Mouse (Mus musculus): ENCODE results near the gene Hist1h4a. TPM values are rescaled to one million over a fixed set of nuclear protein-coding genes. Genes with fewer than 3 reads are reported as not detected.
"Not testable (repeated sequence)": the region's sequence is repeated elsewhere in the genome, so short reads cannot be mapped to it uniquely, and the experiment has no call there.

The Hist1h4a gene
- polyA plus RNA-seq, 1 experiment from 2014 or later = 1.1 TPM

GRCm38 (mm10) chr13:23746201-23747080 is 14.6 kb downstream of the Hist1h4a start, which contains the start of gene Hist1h2bb:
TSS of gene Hist1h2bb (plus strand) at chr13:23746734.
- Histone ChIP-seq H3K4me2 (ENCODE audit: low read length) (peak within 1 kb of the TSS; percentile 69), H3K4me3 (replicated peaks; ENCODE audit: low read depth, low read length) (peak within 1 kb of the TSS; percentile 31), H3K4me1 (ENCODE audit: control insufficient read depth, insufficient read depth, low read length) (peaks cover 11% of the 10 kb centered on the region), H3K9ac (replicated peaks; ENCODE audit: low read length) (peak within 1 kb of the TSS; percentile 39), H3K27ac (replicated peaks; ENCODE audit: low read depth, low read length) (peak within 1 kb of the TSS; percentile 88)
- H3K9me3 ChIP-seq (ENCODE audit: control insufficient read depth, low read length); H3K36me3 ChIP-seq (ENCODE audit: control insufficient read depth, insufficient read depth, low read length); H3K27me3 ChIP-seq (ENCODE audit: control insufficient read depth, insufficient read depth, low read length): not testable (repeated sequence)
- under 1% methylated on average over 38 of the region's 58 CpGs for WGBS
- ATAC-seq (ENCODE audit: low FRiP score, low TSS enrichment) (peak; percentile 92), DNase-seq (peak; percentile 89)

- H3K36me3 ChIP-seq (ENCODE audit: control insufficient read depth, insufficient read depth, low read length) = no peaks in the 10 kb centered on the region
- peak within 1 kb of the TSS; percentile 39; the same call in 1 of the 2 replicates for H3K9ac ChIP-seq (replicated peaks; ENCODE audit: low read length)
- ATAC-seq (ENCODE audit: low FRiP score, low TSS enrichment) = peak; percentile 79
- no peaks in the 10 kb centered on the region for H3K27me3 ChIP-seq (ENCODE audit: control insufficient read depth, insufficient read depth, low read length)
- H3K4me2 ChIP-seq (ENCODE audit: low read length) = peak within 1 kb of the TSS; percentile 69
- peak within 1 kb of the TSS; percentile 88 for H3K27ac ChIP-seq (replicated peaks; ENCODE audit: low read depth, low read length)
- DNase-seq = peak; percentile 95
- WGBS = under 1% methylated on average over 25 of the region's 28 CpGs
- H3K4me1 ChIP-seq (ENCODE audit: control insufficient read depth, insufficient read depth, low read length) = peaks cover 11% of the 10 kb centered on the region
- no peaks in the 10 kb centered on the region for H3K9me3 ChIP-seq (ENCODE audit: control insufficient read depth, low read length)
- peak within 1 kb of the TSS; percentile 31 for H3K4me3 ChIP-seq (replicated peaks; ENCODE audit: low read depth, low read length)
Observed at GRCm38 (mm10) chr13:23745381-23746161, 15.5 kb downstream of the Hist1h4a start, which contains the start of gene Hist1h3c. TSS of gene Hist1h3c (minus strand) at chr13:23745602.

GRCm38 (mm10) chr13:23744421-23745380 is 16.3 kb downstream of the Hist1h4a start:
- WGBS = under 1% methylated on average over 18 of the region's 36 CpGs
- ATAC-seq (ENCODE audit: low FRiP score, low TSS enrichment) = no peak
- Histone ChIP-seq H3K9me3 (ENCODE audit: control insufficient read depth, low read length) (no peaks in the 10 kb centered on the region), H3K27me3 (ENCODE audit: control insufficient read depth, insufficient read depth, low read length) (no peaks in the 10 kb centered on the region), H3K4me3 (replicated peaks; ENCODE audit: low read depth, low read length) (peak overlapping the region; percentile 20; the same call in 1 of the 2 replicates), H3K27ac (replicated peaks; ENCODE audit: low read depth, low read length) (no peak overlapping the region), H3K9ac (replicated peaks; ENCODE audit: low read length) (no peak overlapping the region), H3K4me1 (ENCODE audit: control insufficient read depth, insufficient read depth, low read length) (peaks cover 17% of the 10 kb centered on the region), H3K36me3 (ENCODE audit: control insufficient read depth, insufficient read depth, low read length) (no peaks in the 10 kb centered on the region), H3K4me2 (ENCODE audit: low read length) (peak overlapping the region; percentile 69)
- DNase-seq = no peak

DNA sequence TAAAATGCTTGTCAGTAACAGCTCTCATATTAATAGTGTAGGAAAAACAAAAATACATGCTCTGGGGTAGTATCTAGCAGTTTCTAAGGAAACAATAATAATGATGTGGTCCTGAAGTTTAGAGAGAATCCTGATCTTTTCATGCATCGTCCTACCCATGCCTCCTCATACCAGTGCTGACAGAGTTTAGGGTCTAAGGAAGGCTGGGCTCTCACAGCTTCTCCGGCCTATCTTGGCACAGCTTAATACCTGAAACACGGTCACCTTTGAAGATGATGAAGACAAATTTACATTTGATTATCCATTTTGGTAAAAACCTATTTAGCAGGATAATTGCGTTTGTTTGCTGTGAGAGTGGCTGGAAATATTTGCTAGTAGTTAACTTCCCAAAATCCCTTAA is 17.1 kb downstream of the Hist1h4a start:
- H3K4me1 ChIP-seq (ENCODE audit: control insufficient read depth, insufficient read depth, low read length) = peaks cover 23% of the 10 kb centered on the region
- 40% methylated on average over 4 of the region's 4 CpGs for WGBS
- DNase-seq (no peak), ATAC-seq (ENCODE audit: low FRiP score, low TSS enrichment) (no peak)
- no peaks in the 10 kb centered on the region for H3K9me3 ChIP-seq (ENCODE audit: control insufficient read depth, low read length)
- H3K4me3 ChIP-seq (replicated peaks; ENCODE audit: low read depth, low read length) = no peak overlapping the region
- H3K4me2 ChIP-seq (ENCODE audit: low read length) = peak overlapping the region; percentile 69; the same call in 1 of the 2 replicates
- no peak overlapping the region for H3K27ac ChIP-seq (replicated peaks; ENCODE audit: low read depth, low read length)
- H3K9ac ChIP-seq (replicated peaks; ENCODE audit: low read length) = no peak overlapping the region
- no peaks in the 10 kb centered on the region for H3K36me3 ChIP-seq (ENCODE audit: control insufficient read depth, insufficient read depth, low read length)
- no peaks in the 10 kb centered on the region for H3K27me3 ChIP-seq (ENCODE audit: control insufficient read depth, insufficient read depth, low read length)

DNA sequence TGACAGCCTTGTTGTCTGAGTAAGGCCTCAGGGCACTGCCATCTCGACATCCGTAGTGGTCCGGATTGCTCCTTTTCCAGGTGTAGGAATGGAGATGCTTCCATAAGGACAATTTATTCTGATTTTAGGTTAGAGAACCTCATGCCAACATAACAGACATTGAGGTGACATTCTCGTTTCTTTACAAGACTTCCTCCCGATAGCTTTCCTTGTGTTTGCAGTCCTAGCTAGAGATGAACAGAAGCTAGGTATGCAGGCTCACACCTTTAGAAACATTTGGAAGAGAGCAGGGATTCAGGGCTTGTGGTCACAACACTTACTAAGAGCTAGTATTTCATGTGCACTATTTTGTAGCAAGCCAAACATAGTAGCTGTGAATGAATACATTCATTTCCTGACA is 17.8 kb downstream of the Hist1h4a start:
- H3K9ac ChIP-seq (replicated peaks; ENCODE audit: low read length) = no peak overlapping the region
- no peak overlapping the region for H3K4me2 ChIP-seq (ENCODE audit: low read length)
- no peaks in the 10 kb centered on the region for H3K9me3 ChIP-seq (ENCODE audit: control insufficient read depth, low read length)
- no peak overlapping the region for H3K4me3 ChIP-seq (replicated peaks; ENCODE audit: low read depth, low read length)
- H3K27me3 ChIP-seq (ENCODE audit: control insufficient read depth, insufficient read depth, low read length) = no peaks in the 10 kb centered on the region
- ATAC-seq (ENCODE audit: low FRiP score, low TSS enrichment) (no peak), DNase-seq (no peak)
- WGBS = 86% methylated on average over 5 of the region's 5 CpGs
- H3K36me3 ChIP-seq (ENCODE audit: control insufficient read depth, insufficient read depth, low read length) = no peaks in the 10 kb centered on the region
- peaks cover 25% of the 10 kb centered on the region for H3K4me1 ChIP-seq (ENCODE audit: control insufficient read depth, insufficient read depth, low read length)
- no peak overlapping the region for H3K27ac ChIP-seq (replicated peaks; ENCODE audit: low read depth, low read length)

DNA sequence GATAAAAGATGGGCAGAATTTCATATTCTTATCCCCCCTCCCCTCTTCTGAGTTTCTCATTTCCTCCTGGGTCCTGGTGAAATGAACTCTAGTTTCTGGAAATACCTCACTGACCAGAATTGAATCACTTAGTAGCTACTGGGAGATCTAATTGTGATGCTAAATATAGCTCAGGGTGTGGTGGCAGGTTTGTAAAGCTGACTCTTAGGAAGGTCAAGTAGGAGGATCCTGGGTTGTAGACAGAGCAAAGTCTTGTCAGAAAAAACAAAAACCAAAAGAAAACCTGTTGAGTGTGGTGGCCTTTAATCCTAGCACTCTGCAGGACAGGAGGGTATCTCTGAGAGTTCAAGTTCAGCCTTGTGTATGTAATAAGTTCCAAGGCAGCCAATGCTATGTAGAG is 19.0 kb downstream of the Hist1h4a start:
- Histone ChIP-seq H3K4me2 (ENCODE audit: low read length) (no peak overlapping the region), H3K36me3 (ENCODE audit: control insufficient read depth, insufficient read depth, low read length) (no peaks in the 10 kb centered on the region), H3K9me3 (ENCODE audit: control insufficient read depth, low read length) (no peaks in the 10 kb centered on the region), H3K27me3 (ENCODE audit: control insufficient read depth, insufficient read depth, low read length) (no peaks in the 10 kb centered on the region), H3K27ac (replicated peaks; ENCODE audit: low read depth, low read length) (no peak overlapping the region), H3K4me3 (replicated peaks; ENCODE audit: low read depth, low read length) (no peak overlapping the region), H3K4me1 (ENCODE audit: control insufficient read depth, insufficient read depth, low read length) (peaks cover 22% of the 10 kb centered on the region), H3K9ac (replicated peaks; ENCODE audit: low read length) (no peak overlapping the region)
- no peak for ATAC-seq (ENCODE audit: low FRiP score, low TSS enrichment)
- no peak for DNase-seq

- H3K9me3 ChIP-seq (ENCODE audit: control insufficient read depth, low read length) = no peaks in the 10 kb centered on the region
- H3K36me3 ChIP-seq (ENCODE audit: control insufficient read depth, insufficient read depth, low read length) = no peaks in the 10 kb centered on the region
- no peak overlapping the region for H3K27ac ChIP-seq (replicated peaks; ENCODE audit: low read depth, low read length)
- DNase-seq (no peak), ATAC-seq (ENCODE audit: low FRiP score, low TSS enrichment) (no peak)
- H3K4me1 ChIP-seq (ENCODE audit: control insufficient read depth, insufficient read depth, low read length) = peaks cover 21% of the 10 kb centered on the region
- H3K27me3 ChIP-seq (ENCODE audit: control insufficient read depth, insufficient read depth, low read length) = no peaks in the 10 kb centered on the region
- no peak overlapping the region for H3K9ac ChIP-seq (replicated peaks; ENCODE audit: low read length)
- WGBS = 66% methylated on average over 5 of the region's 5 CpGs
- peak overlapping the region; percentile 98; the same call in 1 of the 2 replicates for H3K4me2 ChIP-seq (ENCODE audit: low read length)
- no peak overlapping the region for H3K4me3 ChIP-seq (replicated peaks; ENCODE audit: low read depth, low read length)
Observed at GRCm38 (mm10) chr13:23740910-23741309, 20.1 kb downstream of the Hist1h4a start.
